Mouse (Mus musculus) cerebellum, adult 2 months (tissue): ENCODE measurements around the gene Arg2.
"Not testable (repeated sequence)": the region's sequence is repeated elsewhere in the genome, so short reads cannot be mapped to it uniquely, and the experiment has no call there.

Experiments used
- CTCF ChIP-seq: fragments of 200-500 bp; IDR thresholded peaks from 2 replicates; pipeline ENCODE4 v1.5.1; 2011; ENCODE audit warnings: low read depth, mild to moderate bottlenecking, control low read depth, low read length, moderate library complexity, borderline replicate concordance; ENCODE audit not compliant: insufficient read depth
- POLR2A ChIP-seq: fragments of 200-500 bp; IDR thresholded peaks from 2 replicates; pipeline ENCODE4 v1.6.1; 2011; ENCODE audit warnings: low read length, control low read depth, borderline replicate concordance; ENCODE audit not compliant: insufficient read depth

DNA sequence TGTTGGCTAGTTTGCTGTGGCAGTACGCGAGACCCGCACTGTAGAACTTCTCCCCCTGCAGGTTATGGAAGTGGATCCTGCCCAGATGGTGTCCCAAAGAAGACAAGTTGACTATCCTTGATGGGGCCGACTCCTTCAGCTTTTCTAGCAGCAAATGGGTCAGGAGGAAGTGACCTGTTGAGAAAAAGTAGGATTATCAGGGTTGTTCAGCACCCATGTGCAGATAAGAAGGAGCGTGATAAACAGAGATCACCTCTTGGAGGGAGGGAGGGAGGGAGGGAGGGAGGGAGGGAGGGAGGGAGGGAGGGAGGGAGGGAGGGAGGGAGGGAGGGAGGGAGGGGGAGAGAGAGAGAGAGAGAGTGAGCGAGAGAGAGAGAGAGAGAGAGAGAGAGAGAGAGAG, 54.6 kb downstream of the Arg2 start:
- not testable (repeated sequence) for TF ChIP-seq CTCF, POLR2A
